Mouse (Mus musculus): ENCODE measurements around the gene Lgals12.

Gene Lgals12

GRCm38 (mm10) chr19:7585279-7585678 lies 21.7 kb downstream of the Lgals12 start:
- intact Hi-C loops (cut with DNase I): no loop called here

GRCm38 (mm10) chr19:7583599-7583998 lies 23.4 kb downstream of the Lgals12 start:
- intact Hi-C loops (cut with DNase I): no loop called here

- intact Hi-C loops (cut with DNase I): no loop called here
Observed at GRCm38 (mm10) chr19:7583101-7583500, 23.9 kb downstream of the Lgals12 start.

- intact Hi-C loops (cut with DNase I): no loop called here
Observed at GRCm38 (mm10) chr19:7581042-7581441, 26.0 kb downstream of the Lgals12 start.

GRCm38 (mm10) chr19:7577710-7578109 lies 29.3 kb downstream of the Lgals12 start:
- intact Hi-C loops (cut with DNase I): no loop called here

GRCm38 (mm10) chr19:7576180-7576579 lies 30.8 kb downstream of the Lgals12 start:
- intact Hi-C loops (cut with DNase I): no loop called here

GRCm38 (mm10) chr19:7569650-7570049 lies 37.3 kb downstream of the Lgals12 start:
- intact Hi-C loops (cut with DNase I): no loop called here

GRCm38 (mm10) chr19:7568364-7568763 lies 38.6 kb downstream of the Lgals12 start:
- intact Hi-C loops (cut with DNase I): no loop called here

- intact Hi-C loops (cut with DNase I): no loop called here
Observed at GRCm38 (mm10) chr19:7566826-7567225, 40.2 kb downstream of the Lgals12 start.

GRCm38 (mm10) chr19:7564457-7564856 lies 42.5 kb downstream of the Lgals12 start:
- intact Hi-C loops (cut with DNase I): no loop called here

- intact Hi-C loops (cut with DNase I): no loop called here
Observed at GRCm38 (mm10) chr19:7563676-7564075, 43.3 kb downstream of the Lgals12 start.

- intact Hi-C loops (cut with DNase I): no loop called here
Observed at GRCm38 (mm10) chr19:7562601-7563129, 44.3 kb downstream of the Lgals12 start.

GRCm38 (mm10) chr19:7561456-7561855 lies 45.5 kb downstream of the Lgals12 start:
- intact Hi-C loops (cut with DNase I): no loop called here

GRCm38 (mm10) chr19:7559986-7560385 lies 47.0 kb downstream of the Lgals12 start:
- intact Hi-C loops (cut with DNase I): loop anchor here (5.0 kb wide), 1 partner anchor 32 kb away; no protein-coding TSS in a partner anchor

GRCm38 (mm10) chr19:7558675-7559074 lies 48.3 kb downstream of the Lgals12 start:
- intact Hi-C loops (cut with DNase I): loop anchor here (5.0 kb wide), 1 partner anchor 34 kb away; no protein-coding TSS in a partner anchor

- intact Hi-C loops (cut with DNase I): loop anchor here (5.0 kb wide), 1 partner anchor 34 kb away; no protein-coding TSS in a partner anchor
Observed at GRCm38 (mm10) chr19:7557844-7558243, 49.1 kb downstream of the Lgals12 start.

GRCm38 (mm10) chr19:7557328-7557822 lies 49.6 kb downstream of the Lgals12 start, which contains the start of gene Pla2g16:
TSS of gene Pla2g16 (plus strand) at chr19:7557459.
- intact Hi-C loops (cut with DNase I): loop anchor here (5.0 kb wide), 1 partner anchor 35 kb away; no protein-coding TSS in a partner anchor

- intact Hi-C loops (cut with DNase I): loop anchor here (5.0 kb wide), 1 partner anchor 36 kb away; no protein-coding TSS in a partner anchor
Observed at GRCm38 (mm10) chr19:7556641-7557040, 50.4 kb downstream of the Lgals12 start.

GRCm38 (mm10) chr19:7554881-7555280 lies 52.1 kb downstream of the Lgals12 start:
- intact Hi-C loops (cut with DNase I): loop anchor here (5.0 kb wide), 1 partner anchor 37 kb away; no protein-coding TSS in a partner anchor

GRCm38 (mm10) chr19:7553441-7553840 lies 53.6 kb downstream of the Lgals12 start:
- intact Hi-C loops (cut with DNase I): no loop called here

GRCm38 (mm10) chr19:7552301-7552673 lies 54.7 kb downstream of the Lgals12 start:
- intact Hi-C loops (cut with DNase I): no loop called here

GRCm38 (mm10) chr19:7551550-7552300 lies 55.3 kb downstream of the Lgals12 start:
- intact Hi-C loops (cut with DNase I): no loop called here
